ENCODE assay signal across 8 mouse cellular contexts in the genomic region with DNA sequence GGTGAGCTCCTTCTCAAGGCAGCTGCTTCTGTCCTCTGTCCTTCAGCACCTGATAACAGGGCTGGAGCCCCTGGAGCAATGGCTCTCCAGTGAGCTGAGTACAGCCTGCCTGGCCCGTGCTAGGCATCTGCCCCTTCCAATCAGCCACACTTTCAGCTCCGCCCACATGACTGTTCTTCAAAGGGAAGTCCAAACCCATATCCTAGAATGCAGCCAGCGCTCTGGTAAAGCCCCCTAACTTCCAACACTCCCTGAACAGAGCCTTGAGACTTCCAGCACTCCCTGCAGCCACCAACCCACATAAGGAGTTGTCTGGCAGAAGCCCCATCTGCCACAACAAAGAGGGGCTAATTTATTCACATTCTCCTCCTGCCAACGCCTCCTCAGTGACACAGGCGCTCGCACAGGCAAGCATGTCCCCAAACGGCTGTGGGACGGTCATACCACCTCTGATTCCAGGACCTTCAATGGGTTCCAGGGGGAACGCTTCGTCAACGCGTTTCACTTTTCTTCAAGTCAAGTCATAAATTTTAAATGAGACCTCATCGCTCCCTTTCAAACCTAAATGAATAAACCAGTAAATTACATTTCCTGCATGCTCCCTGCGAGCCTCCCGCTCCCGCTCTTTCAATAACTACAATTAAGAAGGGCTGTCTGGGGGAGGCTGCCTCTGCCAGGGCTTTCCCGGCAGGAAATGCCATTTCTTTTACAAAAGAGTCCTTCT. TPM values are rescaled to one million over a fixed set of nuclear protein-coding genes. Genes with fewer than 3 reads are reported as not detected.
DNase-seq lines count a peak whose midpoint lies in the region; ATAC-seq and TF ChIP-seq lines count a peak whose summit lies in the region.

No protein-coding gene starts in this region.

- WGBS in heart, embryonic 13.5 days, result under 1% methylated on average over 17 of the region's 17 CpGs
- 4% methylated on average over 17 of the region's 17 CpGs for WGBS in stomach, postnatal 0 days

- H3K9ac ChIP-seq in heart, embryonic 13.5 days, result peak overlapping the region; percentile 72
- peak overlapping the region; percentile 27 for H3K9ac ChIP-seq in stomach, postnatal 0 days (ENCODE audit: low read length)

- H3K36me3 ChIP-seq in heart, embryonic 13.5 days, result no peaks in the 10 kb centered on the region
- H3K36me3 ChIP-seq in stomach, postnatal 0 days (ENCODE audit: control insufficient read depth, insufficient read depth, low read length), result no peaks in the 10 kb centered on the region

- intact Hi-C loops in heart, postnatal 25 days (cut with DNase I), result no loop called here
- intact Hi-C loops in left cerebral cortex, postnatal 25 days (cut with DNase I), result no loop called here

- peaks cover 44% of the 10 kb centered on the region for H3K27me3 ChIP-seq in heart, embryonic 13.5 days (replicated peaks)
- no peaks in the 10 kb centered on the region for H3K27me3 ChIP-seq in stomach, postnatal 0 days (ENCODE audit: control insufficient read depth, insufficient read depth, low read length)

- TF ChIP-seq EP300 in stomach, postnatal 0 days (optimal IDR thresholded peaks at IDR 0.05), result no peak

- ATAC-seq in heart, embryonic 13.5 days (ENCODE audit: extremely low read depth, insufficient number of reproducible peaks, low FRiP score, low TSS enrichment), result peak; percentile 80
- ATAC-seq in megakaryocyte progenitor cell, adult 5-6 weeks (replicated peaks; ENCODE audit: poor library complexity), result peak; percentile 69
- 0 out of 2 replicates have a peak, but pooled peaks have one; percentile 37 for ATAC-seq in stomach, postnatal 0 days (ENCODE audit: low FRiP score, low TSS enrichment)

- peaks cover 71% of the 10 kb centered on the region for H3K4me1 ChIP-seq in heart, embryonic 13.5 days
- H3K4me1 ChIP-seq in stomach, postnatal 0 days (replicated peaks; ENCODE audit: control insufficient read depth, insufficient read depth), result no peaks in the 10 kb centered on the region

- peak overlapping the region; percentile 97 for H3K27ac ChIP-seq in heart, embryonic 13.5 days (replicated peaks)
- H3K27ac ChIP-seq in stomach, postnatal 0 days (replicated peaks), result 0 out of 2 replicates have a peak overlapping the region, but pooled peaks have one; percentile 6

- H3K4me3 ChIP-seq in heart, embryonic 13.5 days, result peak overlapping the region; percentile 33
- no peak overlapping the region for H3K4me3 ChIP-seq in stomach, postnatal 0 days (ENCODE audit: low read depth, low read length)

- no peaks in the 10 kb centered on the region for H3K9me3 ChIP-seq in heart, embryonic 13.5 days
- H3K9me3 ChIP-seq in stomach, postnatal 0 days (ENCODE audit: control insufficient read depth, low read length), result no peaks in the 10 kb centered on the region

- TF ChIP-seq CTCF in stomach, postnatal 0 days (IDR thresholded peaks at IDR 0.05; ENCODE audit: low read depth), result no peak

- DNase-seq in heart, adult 11 months, result peak; percentile 92
- no peak for DNase-seq in heart, postnatal 25 days (ENCODE audit: low spot score)
- peak; percentile 79 for DNase-seq in embryo, embryonic 9.5 days (ENCODE audit: extremely low spot score)
- DNase-seq in left cerebral cortex, postnatal 25 days (ENCODE audit: low spot score in 2 of 2), result peak; percentile 30 to 78
- DNase-seq in stomach, postnatal 0 days (ENCODE audit: low spot score), result peak; percentile 37
- DNase-seq in thymus, postnatal 0 days (ENCODE audit: low spot score), result no peak

- peak overlapping the region; percentile 70 for H3K4me2 ChIP-seq in heart, embryonic 13.5 days
- peak overlapping the region; percentile 50 for H3K4me2 ChIP-seq in stomach, postnatal 0 days (replicated peaks; ENCODE audit: low read depth)

RNA-seq across cellular contexts. Expression of gene Igfbpl1, which starts 7.4 kb away (rescaled TPM):
- total RNA-seq in heart, postnatal 25 days (2021), result 1 to 10 TPM in 1 of 2 experiments, under 1 TPM in 1; 0.83 to 1.6 TPM
- polyA plus RNA-seq in heart, embryonic 13.5 days (2015; fragmentation: Nextera tagmentation; extraction: Ambion mirVana), result 3.2 and 4.6 TPM in 2 replicates
- under 1 TPM; 0.41 to 0.62 TPM for total RNA-seq in left cerebral cortex, postnatal 25 days (2021)
- total RNA-seq in megakaryocyte progenitor cell, adult 5-6 weeks (2015), result not detected in 2 replicates
- not detected in 2 replicates for total RNA-seq in megakaryocyte progenitor cell, adult 5-6 weeks (2017)
- polyA plus RNA-seq in stomach, postnatal 0 days (2015; fragmentation: Nextera tagmentation; extraction: Ambion mirVana), result 0.08 and 0.17 TPM in 2 replicates
- polyA plus RNA-seq in thymus, postnatal 0 days (2015; fragmentation: Nextera tagmentation; extraction: Ambion mirVana), result not detected in 2 replicates

RNA-seq across cellular contexts. Expression of gene Aldh1b1, which starts 20.5 kb away (rescaled TPM):
- total RNA-seq in heart, postnatal 25 days (2021), result 10 to 100 TPM; 16.0 to 17.5 TPM
- 121 and 130 TPM in 2 replicates for polyA plus RNA-seq in heart, embryonic 13.5 days (2015; fragmentation: Nextera tagmentation; extraction: Ambion mirVana)
- total RNA-seq in left cerebral cortex, postnatal 25 days (2021), result 1 to 10 TPM; 5.7 to 6.4 TPM
- 5.4 and 7.5 TPM in 2 replicates for total RNA-seq in megakaryocyte progenitor cell, adult 5-6 weeks (2015)
- 21.9 and 28.6 TPM in 2 replicates for total RNA-seq in megakaryocyte progenitor cell, adult 5-6 weeks (2017)
- polyA plus RNA-seq in stomach, postnatal 0 days (2015; fragmentation: Nextera tagmentation; extraction: Ambion mirVana), result 6.8 and 7.5 TPM in 2 replicates
- polyA plus RNA-seq in thymus, postnatal 0 days (2015; fragmentation: Nextera tagmentation; extraction: Ambion mirVana), result 20.1 and 21.3 TPM in 2 replicates

RNA-seq across cellular contexts. Expression of gene Stra6l, which starts 29.1 kb away (rescaled TPM):
- total RNA-seq in heart, postnatal 25 days (2021), result not detected
- polyA plus RNA-seq in heart, embryonic 13.5 days (2015; fragmentation: Nextera tagmentation; extraction: Ambion mirVana), result 0.05 and 0.13 TPM in 2 replicates
- total RNA-seq in left cerebral cortex, postnatal 25 days (2021), result not detected
- total RNA-seq in megakaryocyte progenitor cell, adult 5-6 weeks (2015), result 0.24 TPM in 1 of 2 replicates, not detected in the other
- 0.07 TPM in 1 of 2 replicates, not detected in the other for total RNA-seq in megakaryocyte progenitor cell, adult 5-6 weeks (2017)
- polyA plus RNA-seq in stomach, postnatal 0 days (2015; fragmentation: Nextera tagmentation; extraction: Ambion mirVana), result 0.05 and 0.16 TPM in 2 replicates
- polyA plus RNA-seq in thymus, postnatal 0 days (2015; fragmentation: Nextera tagmentation; extraction: Ambion mirVana), result 0.14 and 0.21 TPM in 2 replicates

Comparison
In these comparisons a context has a peak if more than half of its experiments do, and no peak if none do; other contexts are left out.
1. DNase-seq: peak in heart, adult 11 months (single experiment), embryo, embryonic 9.5 days (single experiment), left cerebral cortex, postnatal 25 days (2 of 2) and stomach, postnatal 0 days (single experiment); none in heart, postnatal 25 days (single experiment) and thymus, postnatal 0 days (single experiment).
2. Peak in every context shown above with its lines, with median percentiles within 50 percentile points of each other: ATAC-seq.